Mouse (Mus musculus) adrenal gland, adult 18-20 months (tissue): ENCODE results near the gene Retreg1. TPM values are rescaled to one million over a fixed set of nuclear protein-coding genes. Genes with fewer than 3 reads are reported as not detected.
A peak's percentile ranks its signal among the peaks of the same experiment; 100 is the strongest.

ENCODE experiments used
- DNase-seq, 2 experiments: peaks; one replicate each; pipeline ENCODE4 v3.0.0; 2021 to 2022; ENCODE audit warnings: low spot score in 2 of 2
- long read RNA-seq, 2 experiments: library from polyadenylated mRNA; stranded (forward); transcript quantifications; one replicate each; pipeline ENCODE4 v2.0.0; 2021
- total RNA-seq, 2 experiments: library from RNA; stranded (reverse); gene quantifications; 1 replicate in 1 of 2; 2 replicates in 1 of 2; pipeline ENCODE4 v1.2.3; 2021

Retreg1 gene
- 10 to 100 TPM; 20.9 to 47.3 TPM for total RNA-seq
- long read RNA-seq, experiment 1, transcript Retreg1-205 (7 exons, 3,200 nt): major isoform, 6 of 14 reads
- long read RNA-seq, experiment 1, partial matches to known transcripts: 1 of 14 reads
- long read RNA-seq, experiment 1, other reads (novel, unspliced or antisense): 3 of 14 reads
- long read RNA-seq, experiment 2, transcript Retreg1-203 (7 exons, 2,783 nt): minor isoform, 9 of 81 reads
- long read RNA-seq, experiment 2, transcript Retreg1-205 (7 exons, 3,200 nt): major isoform, 14 of 81 reads
- long read RNA-seq, experiment 2, transcript Retreg1-201 (9 exons, 3,248 nt): minor isoform, 13 of 81 reads
- long read RNA-seq, experiment 2, partial matches to known transcripts: 4 of 81 reads
- long read RNA-seq, experiment 2, other reads (novel, unspliced or antisense): 38 of 81 reads

- peak; percentile 77 to 82 for DNase-seq
Measured at GRCm38 (mm10) chr15:25843086-25843991, at the start of gene Retreg1. Gene Retreg1, plus strand, starts transcription at chr15:25843180.

- no peak for DNase-seq
Measured at GRCm38 (mm10) chr15:25794123-25794522, 48.9 kb upstream of the Retreg1 start.

- no peak for DNase-seq
Measured at GRCm38 (mm10) chr15:25795496-25795895, 47.5 kb upstream of the Retreg1 start.

- DNase-seq: no peak
Measured at GRCm38 (mm10) chr15:25796353-25796752, 46.6 kb upstream of the Retreg1 start.

- no peak for DNase-seq
Measured at GRCm38 (mm10) chr15:25797179-25797578, 45.8 kb upstream of the Retreg1 start.

GRCm38 (mm10) chr15:25797888-25798287 lies 45.1 kb upstream of the Retreg1 start:
- no peak for DNase-seq

GRCm38 (mm10) chr15:25801726-25802125 lies 41.3 kb upstream of the Retreg1 start:
- no peak for DNase-seq

- no peak for DNase-seq
Measured at GRCm38 (mm10) chr15:25802194-25802593, 40.8 kb upstream of the Retreg1 start.

- no peak for DNase-seq
Measured at GRCm38 (mm10) chr15:25803111-25803510, 39.9 kb upstream of the Retreg1 start.

- DNase-seq: peak; percentile 73 to 80
Measured at GRCm38 (mm10) chr15:25805336-25806110, 37.5 kb upstream of the Retreg1 start.

- DNase-seq: no peak
Measured at GRCm38 (mm10) chr15:25806363-25806762, 36.6 kb upstream of the Retreg1 start.

- no peak for DNase-seq
Measured at GRCm38 (mm10) chr15:25806878-25807277, 36.1 kb upstream of the Retreg1 start.

- no peak for DNase-seq
Measured at GRCm38 (mm10) chr15:25808677-25809460, 34.1 kb upstream of the Retreg1 start.

- no peak for DNase-seq
Measured at GRCm38 (mm10) chr15:25809669-25810068, 33.3 kb upstream of the Retreg1 start.

- no peak for DNase-seq
Measured at GRCm38 (mm10) chr15:25811834-25812250, 31.1 kb upstream of the Retreg1 start.

GRCm38 (mm10) chr15:25812479-25812878 lies 30.5 kb upstream of the Retreg1 start:
- DNase-seq: no peak

- no peak for DNase-seq
Measured at GRCm38 (mm10) chr15:25814535-25814934, 28.4 kb upstream of the Retreg1 start.

GRCm38 (mm10) chr15:25817191-25817590 lies 25.8 kb upstream of the Retreg1 start:
- DNase-seq: no peak

- DNase-seq: no peak
Measured at GRCm38 (mm10) chr15:25821981-25822380, 21.0 kb upstream of the Retreg1 start.

- no peak for DNase-seq
Measured at GRCm38 (mm10) chr15:25822656-25823055, 20.3 kb upstream of the Retreg1 start.
